Mouse (Mus musculus) kidney, embryonic 15.5 days (tissue): ENCODE data around the gene Prrt1. TPM values are rescaled to one million over a fixed set of nuclear protein-coding genes. Genes with fewer than 3 reads are reported as not detected.

Source experiments
- ATAC-seq: fragments of 200-750 bp; cut with Nextera tagmentation; replicated peaks from 2 replicates; pipeline ENCODE4 v1.8.0; 2017; ENCODE audit warnings: moderate TSS enrichment; ENCODE audit not compliant: low FRiP score
- H3K27ac ChIP-seq: fragments of 300-500 bp; sonication (generic); 2 replicates; pipeline ENCODE4 v1.5.1; 2015; ENCODE audit warnings: mild to moderate bottlenecking, inconsistent platforms
- H3K27me3 ChIP-seq: fragments of 300-500 bp; sonication (generic); 2 replicates; pipeline ENCODE4 v1.6.1; 2015; ENCODE audit warnings: inconsistent platforms
- H3K36me3 ChIP-seq: fragments of 300-500 bp; sonication (generic); 2 replicates; pipeline ENCODE4 v1.6.1; 2015; ENCODE audit warnings: inconsistent platforms
- H3K4me1 ChIP-seq: fragments of 300-500 bp; sonication (generic); 2 replicates; pipeline ENCODE4 v1.6.1; 2015; ENCODE audit warnings: inconsistent platforms
- H3K4me2 ChIP-seq: fragments of 300-500 bp; sonication (generic); 2 replicates; pipeline ENCODE4 v1.6.1; 2015; ENCODE audit warnings: moderate library complexity, mild to moderate bottlenecking, inconsistent platforms
- H3K4me3 ChIP-seq: fragments of 300-500 bp; sonication (generic); replicated peaks from 2 replicates; pipeline ENCODE4 v1.5.1; 2015; ENCODE audit warnings: mild to moderate bottlenecking, inconsistent platforms
- H3K9ac ChIP-seq: fragments of 300-500 bp; sonication (generic); 2 replicates; pipeline ENCODE4 v1.6.1; 2015; ENCODE audit warnings: mild to moderate bottlenecking, inconsistent platforms
- H3K9me3 ChIP-seq: fragments of 300-500 bp; sonication (generic); replicated peaks from 2 replicates; pipeline ENCODE4 v1.6.1; 2016; ENCODE audit warnings: inconsistent platforms
- WGBS: fragments of 180-500 bp; shearing (Covaris S2); methylation state at CpG from one replicate; pipeline ENCODE4 v1.1.7; 2015; ENCODE audit warnings: mixed read lengths; 5-methylcytosine and 5-hydroxymethylcytosine counted together
- polyA plus RNA-seq: library from polyadenylated mRNA; unstranded; fragments of >200 nt; fragmentation: Nextera tagmentation; extraction: Ambion mirVana; gene quantifications from 2 replicates; pipeline ENCODE4 v1.2.1, GENCODE M21; 2015

Gene Prrt1
- polyA plus RNA-seq, 1 experiment from 2014 or later, result 0.35 TPM

GRCm38 (mm10) chr17:34604061-34604508 lies 25.2 kb upstream of the Prrt1 start, which contains the start of gene Agpat1:
Gene Agpat1 (plus strand): TSS chr17:34604262.
- Histone ChIP-seq H3K27ac (peak within 1 kb of the TSS; percentile 96), H3K4me3 (peak within 1 kb of the TSS; percentile 88), H3K9me3 (no peaks in the 10 kb centered on the region), H3K27me3 (no peaks in the 10 kb centered on the region), H3K9ac (peak within 1 kb of the TSS; percentile 96), H3K4me1 (peaks cover 65% of the 10 kb centered on the region), H3K36me3 (peaks cover 32% of the 10 kb centered on the region), H3K4me2 (peak within 1 kb of the TSS; percentile 85)
- peak; percentile 91 for ATAC-seq
- under 1% methylated on average over 35 of the region's 35 CpGs for WGBS

GRCm38 (mm10) chr17:34604511-34605237 lies 24.7 kb upstream of the Prrt1 start:
- peak overlapping the region; percentile 88 for H3K4me3 ChIP-seq
- peaks cover 64% of the 10 kb centered on the region for H3K4me1 ChIP-seq
- WGBS, result 7% methylated on average over 24 of the region's 24 CpGs
- no peaks in the 10 kb centered on the region for H3K9me3 ChIP-seq
- no peak for ATAC-seq
- peak overlapping the region; percentile 96 for H3K27ac ChIP-seq
- peak overlapping the region; percentile 96 for H3K9ac ChIP-seq
- no peaks in the 10 kb centered on the region for H3K27me3 ChIP-seq
- peak overlapping the region; percentile 85 for H3K4me2 ChIP-seq
- peaks cover 31% of the 10 kb centered on the region for H3K36me3 ChIP-seq

GRCm38 (mm10) chr17:34605609-34606008 lies 23.7 kb upstream of the Prrt1 start:
- H3K27me3 ChIP-seq, result no peaks in the 10 kb centered on the region
- H3K9me3 ChIP-seq, result no peaks in the 10 kb centered on the region
- H3K36me3 ChIP-seq, result peaks cover 28% of the 10 kb centered on the region
- peak overlapping the region; percentile 96 for H3K9ac ChIP-seq
- peak overlapping the region; percentile 88 for H3K4me3 ChIP-seq
- peak overlapping the region; percentile 96 for H3K27ac ChIP-seq
- WGBS, result 0% methylated on average over 29 of the region's 30 CpGs
- ATAC-seq, result peak; percentile 57
- peaks cover 56% of the 10 kb centered on the region for H3K4me1 ChIP-seq
- peak overlapping the region; percentile 85 for H3K4me2 ChIP-seq

GRCm38 (mm10) chr17:34606186-34607039 lies 22.9 kb upstream of the Prrt1 start:
- Histone ChIP-seq H3K36me3 (peaks cover 28% of the 10 kb centered on the region), H3K9me3 (no peaks in the 10 kb centered on the region), H3K9ac (peak overlapping the region; percentile 96), H3K27me3 (no peaks in the 10 kb centered on the region), H3K4me3 (peak overlapping the region; percentile 88), H3K27ac (peak overlapping the region; percentile 96), H3K4me2 (peak overlapping the region; percentile 85), H3K4me1 (peaks cover 54% of the 10 kb centered on the region)
- WGBS, result 11% methylated on average over 32 of the region's 32 CpGs
- ATAC-seq, result no peak

GRCm38 (mm10) chr17:34607997-34608396 lies 21.3 kb upstream of the Prrt1 start:
- H3K4me3 ChIP-seq, result no peak overlapping the region
- H3K9ac ChIP-seq, result no peak overlapping the region
- 72% methylated on average over 7 of the region's 7 CpGs for WGBS
- no peaks in the 10 kb centered on the region for H3K27me3 ChIP-seq
- peaks cover 40% of the 10 kb centered on the region for H3K4me1 ChIP-seq
- peaks cover 35% of the 10 kb centered on the region for H3K36me3 ChIP-seq
- no peaks in the 10 kb centered on the region for H3K9me3 ChIP-seq
- H3K27ac ChIP-seq, result peak overlapping the region; percentile 54
- ATAC-seq, result no peak
- 0 out of 2 replicates have a peak overlapping the region, but pooled peaks have one; percentile 3 for H3K4me2 ChIP-seq

GRCm38 (mm10) chr17:34611050-34611449 lies 18.3 kb upstream of the Prrt1 start:
- no peak overlapping the region for H3K27ac ChIP-seq
- no peaks in the 10 kb centered on the region for H3K9me3 ChIP-seq
- H3K27me3 ChIP-seq, result no peaks in the 10 kb centered on the region
- no peak overlapping the region for H3K9ac ChIP-seq
- H3K4me3 ChIP-seq, result no peak overlapping the region
- H3K4me2 ChIP-seq, result no peak overlapping the region
- H3K4me1 ChIP-seq, result peaks cover 29% of the 10 kb centered on the region
- 90% methylated on average over 8 of the region's 8 CpGs for WGBS
- no peak for ATAC-seq
- peaks cover 64% of the 10 kb centered on the region for H3K36me3 ChIP-seq

- H3K4me3 ChIP-seq, result no peak overlapping the region
- 83% methylated on average over 11 of the region's 11 CpGs for WGBS
- no peak overlapping the region for H3K27ac ChIP-seq
- H3K9me3 ChIP-seq, result no peaks in the 10 kb centered on the region
- peaks cover 11% of the 10 kb centered on the region for H3K4me1 ChIP-seq
- H3K36me3 ChIP-seq, result peaks cover 75% of the 10 kb centered on the region
- ATAC-seq, result no peak
- no peaks in the 10 kb centered on the region for H3K27me3 ChIP-seq
- no peak overlapping the region for H3K9ac ChIP-seq
- no peak overlapping the region for H3K4me2 ChIP-seq
Measured at GRCm38 (mm10) chr17:34613054-34613645, 16.2 kb upstream of the Prrt1 start.

- no peak for ATAC-seq
Measured at GRCm38 (mm10) chr17:34613830-34614229, 15.5 kb upstream of the Prrt1 start.

GRCm38 (mm10) chr17:34615871-34616270 lies 13.5 kb upstream of the Prrt1 start, which contains the start of gene Egfl8:
Gene Egfl8 (minus strand): TSS chr17:34615971.
- no peaks in the 10 kb centered on the region for H3K4me1 ChIP-seq
- 71% methylated on average over 6 of the region's 6 CpGs for WGBS
- peaks cover 89% of the 10 kb centered on the region for H3K36me3 ChIP-seq
- no peak for ATAC-seq
- H3K4me3 ChIP-seq, result no peak within 1 kb of the TSS
- H3K27ac ChIP-seq, result peak within 1 kb of the TSS; percentile 18; the same call in 1 of the 2 replicates
- H3K9me3 ChIP-seq, result no peaks in the 10 kb centered on the region
- H3K4me2 ChIP-seq, result no peak within 1 kb of the TSS
- H3K9ac ChIP-seq, result no peak within 1 kb of the TSS
- no peaks in the 10 kb centered on the region for H3K27me3 ChIP-seq

More at GRCm38 (mm10) chr17:34613830-34614229, 15.5 kb upstream of the Prrt1 start:
- H3K4me1 ChIP-seq, result peaks cover 4% of the 10 kb centered on the region; the same call in 1 of the 2 replicates
- WGBS, result 89% methylated on average over 10 of the region's 10 CpGs
- no peak overlapping the region for H3K27ac ChIP-seq
- H3K9ac ChIP-seq, result no peak overlapping the region
- no peak overlapping the region for H3K4me2 ChIP-seq
- no peak overlapping the region for H3K4me3 ChIP-seq
- H3K9me3 ChIP-seq, result no peaks in the 10 kb centered on the region
- H3K27me3 ChIP-seq, result no peaks in the 10 kb centered on the region
- peaks cover 76% of the 10 kb centered on the region for H3K36me3 ChIP-seq

GRCm38 (mm10) chr17:34618999-34619398 lies 10.3 kb upstream of the Prrt1 start:
- Histone ChIP-seq H3K4me1 (no peaks in the 10 kb centered on the region), H3K9ac (no peak overlapping the region), H3K4me3 (no peak overlapping the region), H3K27me3 (no peaks in the 10 kb centered on the region), H3K27ac (no peak overlapping the region), H3K36me3 (peaks cover 89% of the 10 kb centered on the region), H3K9me3 (no peaks in the 10 kb centered on the region), H3K4me2 (no peak overlapping the region)
- no peak for ATAC-seq
- 21% methylated on average over 6 of the region's 6 CpGs for WGBS

- Histone ChIP-seq H3K4me3 (no peak overlapping the region), H3K9ac (no peak overlapping the region), H3K9me3 (no peaks in the 10 kb centered on the region), H3K27ac (no peak overlapping the region), H3K36me3 (peaks cover 84% of the 10 kb centered on the region), H3K4me2 (no peak overlapping the region), H3K27me3 (no peaks in the 10 kb centered on the region), H3K4me1 (peaks cover 8% of the 10 kb centered on the region)
- WGBS, result 87% methylated on average over 8 of the region's 8 CpGs
- no peak for ATAC-seq
Measured at GRCm38 (mm10) chr17:34621006-34621405, 8.3 kb upstream of the Prrt1 start.
